Mouse (Mus musculus): ENCODE measurements around the gene Cog7. TPM values are rescaled to one million over a fixed set of nuclear protein-coding genes. Genes with fewer than 3 reads are reported as not detected.
A peak's percentile ranks its signal among the peaks of the same experiment; 100 is the strongest.

Gene Cog7
- polyA plus RNA-seq, 1 experiment from 2014 or later = 13.4 TPM

GRCm38 (mm10) chr7:121936861-121937630 lies 44.5 kb downstream of the Cog7 start:
- DNase-seq (ENCODE audit: low spot score) (no peak), ATAC-seq (no peak)
- Histone ChIP-seq H3K36me3 (ENCODE audit: insufficient read depth, low read length) (no peaks in the 10 kb centered on the region), H3K27ac (ENCODE audit: low read length) (no peak overlapping the region; the same call in 1 of the 2 replicates), H3K9ac (replicated peaks; ENCODE audit: low read depth) (no peak overlapping the region), H3K4me3 (ENCODE audit: low read depth, low read length) (no peak overlapping the region), H3K9me3 (ENCODE audit: low read length) (no peaks in the 10 kb centered on the region), H3K4me2 (replicated peaks; ENCODE audit: low read depth, low read length) (no peak overlapping the region), H3K4me1 (ENCODE audit: insufficient read depth, low read depth, low read length) (no peaks in the 10 kb centered on the region), H3K27me3 (replicated peaks; ENCODE audit: insufficient read depth, low read length) (no peaks in the 10 kb centered on the region)
- WGBS = 55% methylated on average over 14 of the region's 14 CpGs
- TF ChIP-seq EP300 (IDR thresholded peaks at IDR 0.05) (no peak), CTCF (IDR thresholded peaks at IDR 0.05) (no peak)

DNA sequence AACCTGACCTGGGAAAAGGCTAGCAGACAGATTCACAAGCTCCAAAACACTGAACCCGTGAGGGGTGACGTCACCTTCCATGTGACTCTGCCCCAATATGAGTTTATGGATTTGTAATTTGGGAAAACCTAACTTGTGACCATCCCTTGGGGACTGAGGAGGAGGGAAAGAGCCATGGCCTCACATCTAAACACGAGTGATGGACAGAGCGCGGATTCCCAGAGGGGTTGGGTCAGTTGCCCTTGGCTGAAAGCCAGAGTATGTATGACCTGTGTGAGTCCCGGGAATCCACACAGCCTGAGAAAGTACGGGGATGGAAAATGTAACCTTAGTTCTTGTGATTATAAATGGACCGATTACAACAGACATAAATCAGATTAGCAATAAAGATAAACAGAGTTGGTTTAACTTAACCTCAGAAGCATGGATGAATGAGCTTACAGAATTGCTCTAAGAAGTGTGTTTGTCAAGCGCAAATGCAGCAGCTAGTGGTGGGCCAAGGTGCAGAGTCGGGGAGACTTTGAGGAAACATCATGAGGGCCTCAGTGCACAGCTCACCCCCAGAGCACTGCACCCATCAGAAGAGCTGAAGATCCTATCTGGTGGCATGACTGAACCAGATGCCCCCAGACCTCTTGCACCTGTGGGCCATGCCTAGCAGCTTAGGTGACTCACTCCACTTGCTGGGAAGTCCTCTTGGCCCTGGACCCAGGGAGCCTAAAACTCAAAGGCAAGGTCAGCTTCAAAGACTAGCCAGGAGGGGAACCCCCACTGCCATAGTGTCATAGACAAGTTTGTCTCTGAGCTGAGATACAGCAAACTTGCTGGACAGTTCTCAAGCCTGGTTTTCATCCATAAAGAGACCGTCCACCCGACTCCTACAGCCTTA lies 45.4 kb downstream of the Cog7 start:
- Histone ChIP-seq H3K36me3 (ENCODE audit: insufficient read depth, low read length) (no peaks in the 10 kb centered on the region), H3K4me3 (ENCODE audit: low read depth, low read length) (no peak overlapping the region), H3K4me1 (ENCODE audit: insufficient read depth, low read depth, low read length) (no peaks in the 10 kb centered on the region), H3K27ac (ENCODE audit: low read length) (no peak overlapping the region), H3K27me3 (replicated peaks; ENCODE audit: insufficient read depth, low read length) (no peaks in the 10 kb centered on the region), H3K4me2 (replicated peaks; ENCODE audit: low read depth, low read length) (no peak overlapping the region), H3K9me3 (ENCODE audit: low read length) (no peaks in the 10 kb centered on the region), H3K9ac (replicated peaks; ENCODE audit: low read depth) (no peak overlapping the region)
- DNase-seq (ENCODE audit: low spot score) = no peak
- TF ChIP-seq CTCF (IDR thresholded peaks at IDR 0.05) (no peak), EP300 (IDR thresholded peaks at IDR 0.05) (no peak)
- 50% methylated on average over 12 of the region's 12 CpGs for WGBS
- ATAC-seq = no peak

DNA sequence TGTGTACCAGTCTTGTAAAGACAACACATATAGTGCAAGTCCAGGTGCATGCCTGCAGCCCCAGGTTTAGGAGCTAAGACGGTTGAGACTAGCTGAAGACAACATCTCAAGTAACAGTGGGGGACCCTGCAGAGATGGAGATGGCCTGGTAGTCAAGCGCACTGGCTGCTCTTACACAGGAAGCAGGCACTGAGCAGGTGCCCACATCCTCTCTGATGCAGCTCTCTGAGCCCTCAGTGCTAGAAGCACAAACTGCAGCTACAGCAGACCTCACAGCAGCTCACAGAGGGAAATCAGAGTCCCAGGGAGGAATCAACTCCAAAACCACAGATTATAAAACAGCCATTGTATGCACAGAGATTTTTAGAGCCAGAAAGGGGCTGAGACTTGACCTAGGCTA lies 47.2 kb downstream of the Cog7 start:
- no peaks in the 10 kb centered on the region for H3K27me3 ChIP-seq (replicated peaks; ENCODE audit: insufficient read depth, low read length)
- 0 out of 2 replicates have a peak overlapping the region, but pooled peaks have one; percentile 3 for H3K27ac ChIP-seq (ENCODE audit: low read length)
- H3K4me3 ChIP-seq (ENCODE audit: low read depth, low read length) = no peak overlapping the region
- no peak overlapping the region for H3K9ac ChIP-seq (replicated peaks; ENCODE audit: low read depth)
- no peaks in the 10 kb centered on the region for H3K9me3 ChIP-seq (ENCODE audit: low read length)
- H3K4me1 ChIP-seq (ENCODE audit: insufficient read depth, low read depth, low read length) = no peaks in the 10 kb centered on the region
- H3K36me3 ChIP-seq (ENCODE audit: insufficient read depth, low read length) = peaks cover under 1% of the 10 kb centered on the region; the same call in 1 of the 2 replicates
- no peak overlapping the region for H3K4me2 ChIP-seq (replicated peaks; ENCODE audit: low read depth, low read length)
- DNase-seq (ENCODE audit: low spot score) (no peak), ATAC-seq (no peak)
- TF ChIP-seq EP300 (IDR thresholded peaks at IDR 0.05) = no peak
- TF ChIP-seq CTCF (IDR thresholded peaks at IDR 0.05) = no peak
- WGBS = 73% methylated on average over 2 of the region's 2 CpGs

- 0 out of 2 replicates have a peak, but pooled peaks have one; percentile 34 for TF ChIP-seq EP300 (IDR thresholded peaks at IDR 0.05)
- TF ChIP-seq CTCF (IDR thresholded peaks at IDR 0.05) = no peak
- Histone ChIP-seq H3K27me3 (replicated peaks; ENCODE audit: insufficient read depth, low read length) (no peaks in the 10 kb centered on the region), H3K4me2 (replicated peaks; ENCODE audit: low read depth, low read length) (no peak overlapping the region), H3K9ac (replicated peaks; ENCODE audit: low read depth) (no peak overlapping the region), H3K27ac (ENCODE audit: low read length) (peak overlapping the region; percentile 26; the same call in 1 of the 2 replicates), H3K9me3 (ENCODE audit: low read length) (no peaks in the 10 kb centered on the region), H3K4me3 (ENCODE audit: low read depth, low read length) (no peak overlapping the region), H3K4me1 (ENCODE audit: insufficient read depth, low read depth, low read length) (no peaks in the 10 kb centered on the region), H3K36me3 (ENCODE audit: insufficient read depth, low read length) (peaks cover 7% of the 10 kb centered on the region; the same call in 1 of the 2 replicates)
- WGBS = 49% methylated on average over 6 of the region's 6 CpGs
- peak; percentile 65 for ATAC-seq
- peak; percentile 57 for DNase-seq (ENCODE audit: low spot score)
These were observed 47.8 kb downstream of the Cog7 start for GRCm38 (mm10) chr7:121933675-121934074.

- TF ChIP-seq EP300 (IDR thresholded peaks at IDR 0.05) = no peak
- TF ChIP-seq CTCF (IDR thresholded peaks at IDR 0.05) = no peak
- no peak overlapping the region for H3K27ac ChIP-seq (ENCODE audit: low read length)
- DNase-seq (ENCODE audit: low spot score) = peak; percentile 41
- no peak overlapping the region for H3K4me3 ChIP-seq (ENCODE audit: low read depth, low read length)
- no peaks in the 10 kb centered on the region for H3K9me3 ChIP-seq (ENCODE audit: low read length)
- H3K4me2 ChIP-seq (replicated peaks; ENCODE audit: low read depth, low read length) = no peak overlapping the region
- H3K36me3 ChIP-seq (ENCODE audit: insufficient read depth, low read length) = peaks cover 12% of the 10 kb centered on the region; the same call in 1 of the 2 replicates
- H3K27me3 ChIP-seq (replicated peaks; ENCODE audit: insufficient read depth, low read length) = no peaks in the 10 kb centered on the region
- ATAC-seq = peak; percentile 37
- no peaks in the 10 kb centered on the region for H3K4me1 ChIP-seq (ENCODE audit: insufficient read depth, low read depth, low read length)
- H3K9ac ChIP-seq (replicated peaks; ENCODE audit: low read depth) = no peak overlapping the region
- WGBS = 40% methylated on average over 7 of the region's 7 CpGs
These were observed 50.3 kb downstream of the Cog7 start for GRCm38 (mm10) chr7:121931246-121931645.

DNA sequence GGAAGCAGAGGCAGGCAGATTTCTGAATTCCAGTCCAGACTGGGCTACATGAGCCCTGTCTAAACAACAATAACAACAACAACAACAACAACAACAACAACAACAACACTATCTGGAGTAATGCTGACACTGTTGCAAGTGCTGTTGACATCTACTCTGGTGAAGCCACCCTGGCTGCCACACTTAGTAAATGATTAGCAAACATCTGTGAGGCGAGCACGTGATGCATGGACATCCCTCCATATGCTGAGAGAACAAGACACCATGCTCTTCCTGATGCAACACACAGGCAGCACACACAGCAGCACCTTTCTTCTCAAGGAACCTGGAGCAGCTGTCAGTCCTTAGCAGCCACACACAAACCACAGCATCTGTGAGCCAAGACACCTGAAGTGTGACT lies 53.6 kb downstream of the Cog7 start:
- Histone ChIP-seq H3K4me1 (ENCODE audit: insufficient read depth, low read depth, low read length) (no peaks in the 10 kb centered on the region), H3K9me3 (ENCODE audit: low read length) (no peaks in the 10 kb centered on the region), H3K4me3 (ENCODE audit: low read depth, low read length) (no peak overlapping the region), H3K27me3 (replicated peaks; ENCODE audit: insufficient read depth, low read length) (no peaks in the 10 kb centered on the region), H3K36me3 (ENCODE audit: insufficient read depth, low read length) (peaks cover 12% of the 10 kb centered on the region; the same call in 1 of the 2 replicates), H3K9ac (replicated peaks; ENCODE audit: low read depth) (no peak overlapping the region), H3K4me2 (replicated peaks; ENCODE audit: low read depth, low read length) (no peak overlapping the region), H3K27ac (ENCODE audit: low read length) (no peak overlapping the region)
- TF ChIP-seq CTCF (IDR thresholded peaks at IDR 0.05) (no peak), EP300 (IDR thresholded peaks at IDR 0.05) (no peak)
- WGBS = 89% methylated on average over 2 of the region's 2 CpGs
- no peak for ATAC-seq
- DNase-seq (ENCODE audit: low spot score) = no peak
